Mouse (Mus musculus): ENCODE data around the gene Crybb1. TPM values are rescaled to one million over a fixed set of nuclear protein-coding genes. Genes with fewer than 3 reads are reported as not detected.

Gene Crybb1
- polyA plus RNA-seq (2012; fragmentation: generic; extraction: Trizol) = 0.06 TPM
- long read RNA-seq, experiment 1, partial matches to known transcripts = 1 of 1 reads
- long read RNA-seq, experiment 1, other reads (novel, unspliced or antisense) = 0 of 1 reads
- long read RNA-seq, experiment 2 = 0 reads

DNA sequence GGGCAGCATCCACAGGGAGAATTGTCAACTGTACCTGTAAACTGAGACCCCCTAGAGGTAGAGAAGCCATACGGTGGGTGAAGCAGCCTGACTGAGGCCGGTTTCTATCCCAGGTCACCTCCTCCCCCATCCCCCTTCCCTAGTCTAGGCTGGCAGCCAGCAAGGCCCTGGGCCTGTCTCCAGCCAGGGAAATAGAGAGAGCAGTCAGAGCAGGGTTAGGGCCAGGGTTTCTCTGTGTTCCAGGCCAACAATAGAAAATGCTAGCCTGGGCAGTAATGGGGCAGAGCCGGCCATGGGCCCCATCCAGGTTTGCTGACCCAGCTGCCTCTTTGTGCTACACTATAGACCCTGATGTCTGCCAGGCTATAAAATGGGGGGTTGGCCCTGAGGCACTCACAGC, at the start of gene Crybb1:
Gene Crybb1 (plus strand): TSS at position 390 of the 400 bp plus-strand sequence.
- no peaks in the 10 kb centered on the region for H3K36me3 ChIP-seq (ENCODE audit: control insufficient read depth, insufficient read depth)

GRCm38 (mm10) chr5:112206543-112207255, 48.9 kb upstream of the Crybb1 start:
- no peaks in the 10 kb centered on the region for H3K36me3 ChIP-seq (ENCODE audit: control insufficient read depth, insufficient read depth)
- TF ChIP-seq MYOG (IDR thresholded peaks at IDR 0.05; ENCODE audit: control insufficient read depth, extremely low read depth, insufficient read length) (no peak), CEBPB (IDR thresholded peaks at IDR 0.05; ENCODE audit: low read depth) (no peak), MAX (IDR thresholded peaks at IDR 0.05) (no peak), MYOD1 (IDR thresholded peaks at IDR 0.05; ENCODE audit: control insufficient read depth, insufficient read length, low read depth) (no peak), CTCF (IDR thresholded peaks at IDR 0.05; ENCODE audit: control insufficient read depth, insufficient read depth, insufficient read length) (no peak), USF1 (IDR thresholded peaks at IDR 0.05; ENCODE audit: low read depth) (no peak), FOSL1 (IDR thresholded peaks at IDR 0.05; ENCODE audit: insufficient read depth, low read length, poor library complexity, severe bottlenecking) (no peak)
- H3K27me3 ChIP-seq (ENCODE audit: control insufficient read depth, insufficient read depth, insufficient read length) = peaks cover 24% of the 10 kb centered on the region
- H3K79me3 ChIP-seq (ENCODE audit: low read depth) = no peaks in the 10 kb centered on the region
- H3K4me3 ChIP-seq (ENCODE audit: insufficient read depth, poor library complexity, severe bottlenecking) = no peak overlapping the region
- no peaks in the 10 kb centered on the region for H3K79me2 ChIP-seq (ENCODE audit: control insufficient read depth, insufficient read depth)
- H3ac ChIP-seq (ENCODE audit: control insufficient read depth, insufficient read length, low read depth) = no peak overlapping the region

More for the DNA sequence above, at the start of gene Crybb1:
- no peak within 1 kb of the TSS for H3K4me3 ChIP-seq (ENCODE audit: insufficient read depth, poor library complexity, severe bottlenecking)
- H3K27me3 ChIP-seq (ENCODE audit: control insufficient read depth, insufficient read depth, insufficient read length) = no peaks in the 10 kb centered on the region
- TF ChIP-seq USF1 (IDR thresholded peaks at IDR 0.05; ENCODE audit: low read depth) (no peak), FOSL1 (IDR thresholded peaks at IDR 0.05; ENCODE audit: insufficient read depth, low read length, poor library complexity, severe bottlenecking) (no peak), CEBPB (IDR thresholded peaks at IDR 0.05; ENCODE audit: low read depth) (no peak), MYOG (IDR thresholded peaks at IDR 0.05; ENCODE audit: control insufficient read depth, extremely low read depth, insufficient read length) (no peak)
- H3ac ChIP-seq (ENCODE audit: control insufficient read depth, insufficient read length, low read depth) = no peak within 1 kb of the TSS
- no peaks in the 10 kb centered on the region for H3K79me3 ChIP-seq (ENCODE audit: low read depth)
- no peaks in the 10 kb centered on the region for H3K79me2 ChIP-seq (ENCODE audit: control insufficient read depth, insufficient read depth)

GRCm38 (mm10) chr5:112208321-112208720, 47.3 kb upstream of the Crybb1 start:
- H3K79me3 ChIP-seq (ENCODE audit: low read depth) = no peaks in the 10 kb centered on the region
- no peak for TF ChIP-seq MYOG (IDR thresholded peaks at IDR 0.05; ENCODE audit: control insufficient read depth, extremely low read depth, insufficient read length)
- TF ChIP-seq USF1 (IDR thresholded peaks at IDR 0.05; ENCODE audit: low read depth) = no peak
- no peak for TF ChIP-seq MYOD1 (IDR thresholded peaks at IDR 0.05; ENCODE audit: control insufficient read depth, insufficient read length, low read depth)
- no peak for TF ChIP-seq FOSL1 (IDR thresholded peaks at IDR 0.05; ENCODE audit: insufficient read depth, low read length, poor library complexity, severe bottlenecking)
- TF ChIP-seq MAX (IDR thresholded peaks at IDR 0.05) = no peak
- no peak for TF ChIP-seq CTCF (IDR thresholded peaks at IDR 0.05; ENCODE audit: control insufficient read depth, insufficient read depth, insufficient read length)
- no peak for TF ChIP-seq CEBPB (IDR thresholded peaks at IDR 0.05; ENCODE audit: low read depth)
- H3K36me3 ChIP-seq (ENCODE audit: control insufficient read depth, insufficient read depth) = no peaks in the 10 kb centered on the region
- H3K27me3 ChIP-seq (ENCODE audit: control insufficient read depth, insufficient read depth, insufficient read length) = peaks cover 20% of the 10 kb centered on the region
- no peak overlapping the region for H3K4me3 ChIP-seq (ENCODE audit: insufficient read depth, poor library complexity, severe bottlenecking)
- no peak overlapping the region for H3ac ChIP-seq (ENCODE audit: control insufficient read depth, insufficient read length, low read depth)
- no peaks in the 10 kb centered on the region for H3K79me2 ChIP-seq (ENCODE audit: control insufficient read depth, insufficient read depth)

GRCm38 (mm10) chr5:112210104-112210503, 45.5 kb upstream of the Crybb1 start:
- no peak overlapping the region for H3K4me3 ChIP-seq (ENCODE audit: insufficient read depth, poor library complexity, severe bottlenecking)
- H3K79me2 ChIP-seq (ENCODE audit: control insufficient read depth, insufficient read depth) = no peaks in the 10 kb centered on the region
- no peaks in the 10 kb centered on the region for H3K79me3 ChIP-seq (ENCODE audit: low read depth)
- peaks cover 15% of the 10 kb centered on the region for H3K27me3 ChIP-seq (ENCODE audit: control insufficient read depth, insufficient read depth, insufficient read length)
- TF ChIP-seq MAX (IDR thresholded peaks at IDR 0.05) (no peak), CTCF (IDR thresholded peaks at IDR 0.05; ENCODE audit: control insufficient read depth, insufficient read depth, insufficient read length) (peak; percentile 92)
- H3K36me3 ChIP-seq (ENCODE audit: control insufficient read depth, insufficient read depth) = no peaks in the 10 kb centered on the region
- H3ac ChIP-seq (ENCODE audit: control insufficient read depth, insufficient read length, low read depth) = no peak overlapping the region

DNA sequence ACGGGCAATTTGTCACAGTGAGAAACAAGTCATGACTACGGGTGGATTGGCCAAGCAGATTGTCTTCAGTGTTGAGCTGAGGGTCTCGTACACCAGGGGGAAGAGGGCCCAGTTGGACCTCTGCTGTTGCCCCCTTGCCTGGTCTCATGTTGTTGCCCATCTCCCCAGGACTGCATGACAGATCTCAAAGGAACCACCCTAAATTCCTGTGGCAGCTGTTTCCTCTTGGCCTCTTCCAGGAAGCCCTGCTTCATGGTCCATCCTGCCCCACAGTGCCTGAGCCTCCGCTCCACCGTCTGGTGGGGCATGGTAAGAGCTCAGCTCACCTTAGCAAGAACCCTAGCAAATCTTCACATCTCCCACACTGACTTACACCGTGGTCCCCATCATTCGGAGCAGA, 43.7 kb upstream of the Crybb1 start:
- Histone ChIP-seq H3K4me3 (ENCODE audit: insufficient read depth, poor library complexity, severe bottlenecking) (no peak overlapping the region), H3ac (ENCODE audit: control insufficient read depth, insufficient read length, low read depth) (no peak overlapping the region), H3K79me3 (ENCODE audit: low read depth) (no peaks in the 10 kb centered on the region), H3K27me3 (ENCODE audit: control insufficient read depth, insufficient read depth, insufficient read length) (peaks cover 8% of the 10 kb centered on the region), H3K79me2 (ENCODE audit: control insufficient read depth, insufficient read depth) (no peaks in the 10 kb centered on the region), H3K36me3 (ENCODE audit: control insufficient read depth, insufficient read depth) (no peaks in the 10 kb centered on the region)
- TF ChIP-seq MYOG (IDR thresholded peaks at IDR 0.05; ENCODE audit: control insufficient read depth, extremely low read depth, insufficient read length) (no peak), CTCF (IDR thresholded peaks at IDR 0.05; ENCODE audit: control insufficient read depth, insufficient read depth, insufficient read length) (no peak), USF1 (IDR thresholded peaks at IDR 0.05; ENCODE audit: low read depth) (no peak), MAX (IDR thresholded peaks at IDR 0.05) (no peak), CEBPB (IDR thresholded peaks at IDR 0.05; ENCODE audit: low read depth) (no peak), MYOD1 (IDR thresholded peaks at IDR 0.05; ENCODE audit: control insufficient read depth, insufficient read length, low read depth) (no peak), FOSL1 (IDR thresholded peaks at IDR 0.05; ENCODE audit: insufficient read depth, low read length, poor library complexity, severe bottlenecking) (no peak)

Data from C2C12 (cell line).